Mouse (Mus musculus) small intestine, adult 2 months (tissue): ENCODE data around the gene Clec1a.

Source experiments
- CTCF ChIP-seq: fragments of 200-500 bp; IDR thresholded peaks from 2 replicates; pipeline ENCODE4 v1.5.1; 2012; ENCODE audit warnings: low read depth, mild to moderate bottlenecking, control low read depth, inconsistent platforms, low read length, moderate library complexity, mixed read lengths; ENCODE audit not compliant: insufficient replicate concordance, insufficient read length; ENCODE audit errors: extremely low read depth
- POLR2A ChIP-seq: fragments of 200-500 bp; IDR thresholded peaks from 2 replicates; pipeline ENCODE4 v1.6.1; 2012; ENCODE audit warnings: low read depth, mild to moderate bottlenecking, control low read depth, inconsistent platforms, low read length, moderate library complexity

DNA sequence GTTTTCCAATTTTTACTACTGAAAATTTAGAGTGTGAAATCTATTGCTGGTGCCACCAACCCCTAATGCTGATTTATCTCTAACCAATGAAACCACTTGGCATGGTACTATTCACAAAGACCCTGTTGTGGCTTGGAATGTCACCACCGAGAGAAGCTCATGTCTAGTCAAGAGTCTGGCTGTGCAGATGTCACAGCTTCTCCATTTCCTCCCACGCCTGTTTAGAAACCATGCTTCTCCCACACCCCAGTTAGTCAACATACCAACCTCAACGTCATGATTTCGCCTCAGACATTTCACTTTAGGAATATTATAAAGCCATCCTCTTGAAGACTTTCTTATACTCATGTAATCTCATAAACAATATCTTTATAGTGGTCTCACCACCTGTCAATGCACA is 24.5 kb downstream of the Clec1a start:
- TF ChIP-seq POLR2A (no peak), CTCF (no peak)
